Mouse (Mus musculus) myocyte (in vitro differentiated cells): ENCODE measurements around the gene Cdc25b. TPM values are rescaled to one million over a fixed set of nuclear protein-coding genes. Genes with fewer than 3 reads are reported as not detected.

ENCODE experiments used
- H3K27me3 ChIP-seq: one replicate; pipeline ENCODE4 v1.6.1; 2011; ENCODE audit not compliant: control insufficient read depth, insufficient read depth, insufficient read length
- H3K36me3 ChIP-seq: one replicate; pipeline ENCODE4 v1.6.1; 2011; ENCODE audit not compliant: control insufficient read depth, insufficient read depth
- H3K4me2 ChIP-seq: one replicate; pipeline ENCODE4 v1.6.1; 2011; ENCODE audit warnings: low read depth, control low read depth
- H3K4me3 ChIP-seq: one replicate; pipeline ENCODE4 v1.5.1; 2011; ENCODE audit warnings: mild to moderate bottlenecking, control low read depth, moderate library complexity
- H3K79me2 ChIP-seq: one replicate; pipeline ENCODE4 v1.6.1; 2011; ENCODE audit not compliant: control insufficient read depth, insufficient read depth
- H3ac ChIP-seq: one replicate; pipeline ENCODE4 v1.6.1; 2011; ENCODE audit not compliant: control insufficient read depth, insufficient read length
- CEBPB ChIP-seq: IDR thresholded peaks from 2 replicates; pipeline ENCODE4 v1.6.1; 2011; ENCODE audit warnings: mild to moderate bottlenecking, moderate library complexity; ENCODE audit not compliant: poor library complexity, insufficient read depth, severe bottlenecking
- E2F4 ChIP-seq: IDR thresholded peaks from one replicate; pipeline ENCODE4 v1.6.1; 2011; ENCODE audit warnings: mild to moderate bottlenecking, control low read depth, moderate library complexity; ENCODE audit not compliant: insufficient read depth
- MAX ChIP-seq: IDR thresholded peaks from one replicate; pipeline ENCODE4 v1.6.1; 2011; ENCODE audit warnings: low read depth, mild to moderate bottlenecking, control low read depth
- MYOD1 ChIP-seq, 3 experiments: IDR thresholded peaks; one replicate each; pipeline ENCODE4 v1.6.1; 2011; ENCODE audit warnings: control low read depth in 2 of 3, low read depth in 2 of 3, mild to moderate bottlenecking in 2 of 3, moderate library complexity in 1 of 3; ENCODE audit not compliant: insufficient read length in 2 of 3, control insufficient read depth in 1 of 3
- MYOG ChIP-seq, 3 experiments: IDR thresholded peaks; one replicate each; pipeline ENCODE4 v1.6.1; 2011; ENCODE audit warnings: control low read depth in 2 of 3, low read depth in 2 of 3, mild to moderate bottlenecking in 2 of 3; ENCODE audit not compliant: insufficient read length in 2 of 3, control insufficient read depth in 1 of 3, insufficient read depth in 1 of 3
- POLR2A ChIP-seq: IDR thresholded peaks from one replicate; pipeline ENCODE4 v1.6.1; 2011; ENCODE audit warnings: low read depth, mild to moderate bottlenecking, control low read depth, moderate library complexity; ENCODE audit not compliant: insufficient read length
- POLR2AphosphoS2 ChIP-seq: IDR thresholded peaks from one replicate; pipeline ENCODE4 v1.6.1; 2011; ENCODE audit warnings: low read depth, control low read depth; ENCODE audit not compliant: insufficient read length
- REST ChIP-seq: IDR thresholded peaks from one replicate; pipeline ENCODE4 v1.6.1; 2011; ENCODE audit warnings: mild to moderate bottlenecking, control low read depth, moderate library complexity; ENCODE audit not compliant: insufficient read depth, insufficient read length
- SRF ChIP-seq: IDR thresholded peaks from one replicate; pipeline ENCODE4 v1.6.1; 2011; ENCODE audit warnings: low read depth; ENCODE audit not compliant: control insufficient read depth, insufficient read length
- TCF12 ChIP-seq: IDR thresholded peaks from one replicate; pipeline ENCODE4 v1.6.1; 2011; ENCODE audit warnings: mild to moderate bottlenecking, control low read depth; ENCODE audit not compliant: poor library complexity, insufficient read depth, severe bottlenecking
- TCF3 ChIP-seq: IDR thresholded peaks from one replicate; pipeline ENCODE4 v1.6.1; 2011; ENCODE audit warnings: low read depth, control low read depth; ENCODE audit not compliant: insufficient read length
- USF1 ChIP-seq: IDR thresholded peaks from one replicate; pipeline ENCODE4 v1.6.1; 2011; ENCODE audit warnings: low read depth, mild to moderate bottlenecking, control low read depth, moderate library complexity
- polyA plus RNA-seq: library from polyadenylated mRNA; unstranded; fragments of >200 nt; fragmentation: generic; extraction: Trizol; gene quantifications from one replicate; pipeline ENCODE4 v1.2.1, GENCODE M21; 2012; ENCODE audit warnings: missing spikeins

The Cdc25b gene
- polyA plus RNA-seq, 1 experiment: 58.4 TPM

DNA sequence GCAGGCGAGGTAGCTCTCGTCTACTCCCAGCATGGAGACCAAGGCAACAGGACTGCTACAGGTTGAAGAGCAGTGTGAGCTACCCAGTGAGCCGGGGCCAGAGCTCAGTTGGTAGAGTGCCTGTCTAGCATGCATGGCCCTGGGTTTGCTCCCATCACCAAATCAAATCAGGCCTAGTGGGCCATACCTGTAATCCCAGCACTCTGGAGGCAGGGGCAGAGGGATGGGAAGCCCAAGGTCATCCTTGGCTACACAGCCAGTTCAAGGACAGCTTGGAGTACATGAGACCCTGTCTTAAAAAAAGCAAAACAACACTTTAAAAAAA, 37.5 kb upstream of the Cdc25b start:
- TF ChIP-seq POLR2AphosphoS2: no peak
- TF ChIP-seq SRF: no peak
- TF ChIP-seq MYOD1 (IDR thresholded peaks at IDR 0.05; ENCODE audit: control insufficient read depth in 1 of 3, insufficient read length in 2 of 3, low read depth in 2 of 3): no peak
- Histone ChIP-seq H3K4me2 (no peak overlapping the region), H3K4me3 (no peak overlapping the region), H3K36me3 (peaks cover 37% of the 10 kb centered on the region), H3ac (no peak overlapping the region), H3K27me3 (no peaks in the 10 kb centered on the region), H3K79me2 (no peaks in the 10 kb centered on the region)

DNA sequence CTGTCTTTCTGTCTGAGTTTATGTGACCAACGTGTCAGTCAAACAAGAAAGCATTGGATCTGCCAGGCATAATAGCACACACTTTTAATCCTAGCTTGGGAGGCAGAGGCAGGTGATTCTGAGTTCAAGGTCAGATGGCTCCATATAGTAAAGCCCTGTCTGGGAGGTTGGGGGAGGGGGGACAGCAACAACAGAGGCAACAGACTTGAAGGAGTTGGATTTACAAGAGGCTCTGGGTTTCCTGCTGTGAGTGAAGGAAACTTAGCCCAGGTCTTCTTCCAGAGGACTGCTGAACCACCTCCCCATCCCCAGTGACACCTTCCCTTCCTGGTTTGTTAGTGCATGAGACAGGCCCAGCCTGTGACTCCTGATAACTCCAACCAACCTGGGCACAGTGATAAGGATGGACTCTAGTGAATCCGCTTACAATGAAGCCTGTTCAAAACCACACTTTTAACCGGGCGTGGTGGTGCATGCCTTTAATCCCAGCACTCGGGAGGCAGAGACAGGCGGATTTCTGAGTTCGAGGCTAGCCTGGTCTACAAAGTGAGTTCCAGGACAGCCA, 34.5 kb upstream of the Cdc25b start:
- Histone ChIP-seq H3K4me3 (no peak overlapping the region), H3K4me2 (no peak overlapping the region), H3K36me3 (peaks cover 28% of the 10 kb centered on the region), H3ac (no peak overlapping the region), H3K79me2 (no peaks in the 10 kb centered on the region), H3K27me3 (no peaks in the 10 kb centered on the region)
- TF ChIP-seq TCF3 (no peak), SRF (no peak), USF1 (no peak), MYOG (IDR thresholded peaks at IDR 0.05; ENCODE audit: control insufficient read depth in 1 of 3, insufficient read depth in 1 of 3, insufficient read length in 2 of 3, low read depth in 2 of 3) (no peak), TCF12 (no peak)

DNA sequence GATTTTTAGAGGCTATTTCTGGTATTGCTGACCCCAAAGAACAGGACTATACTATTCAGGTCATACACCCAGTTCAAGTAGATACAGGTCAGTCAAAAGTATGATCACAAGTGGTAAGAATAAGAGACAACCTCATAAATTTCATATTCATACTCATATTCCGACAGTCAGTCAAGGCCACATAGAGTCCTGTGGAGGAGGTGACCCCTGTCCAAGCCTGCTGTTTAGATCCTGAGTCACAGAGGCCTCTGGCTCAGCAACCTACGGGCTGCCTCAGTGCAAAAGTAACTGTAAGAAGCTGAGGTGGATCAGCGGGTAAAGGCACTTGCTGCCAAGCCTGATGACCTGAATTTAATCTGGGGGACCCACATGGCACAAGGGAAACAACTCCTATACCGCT, 32.7 kb upstream of the Cdc25b start:
- H3K4me2 ChIP-seq: no peak overlapping the region
- H3K36me3 ChIP-seq: peaks cover 14% of the 10 kb centered on the region
- H3K4me3 ChIP-seq: no peak overlapping the region
- no peak overlapping the region for H3ac ChIP-seq
- H3K27me3 ChIP-seq: no peaks in the 10 kb centered on the region
- peaks cover 6% of the 10 kb centered on the region for H3K79me2 ChIP-seq
- TF ChIP-seq CEBPB: no peak
- no peak for TF ChIP-seq TCF12
- no peak for TF ChIP-seq REST
- TF ChIP-seq USF1: no peak
- no peak for TF ChIP-seq POLR2AphosphoS2
- TF ChIP-seq POLR2A: no peak
- TF ChIP-seq MAX: no peak
- TF ChIP-seq SRF: no peak
- no peak for TF ChIP-seq MYOD1 (IDR thresholded peaks at IDR 0.05; ENCODE audit: control insufficient read depth in 1 of 3, insufficient read length in 2 of 3, low read depth in 2 of 3)
- no peak for TF ChIP-seq TCF3
- TF ChIP-seq E2F4: no peak
- no peak for TF ChIP-seq MYOG (IDR thresholded peaks at IDR 0.05; ENCODE audit: control insufficient read depth in 1 of 3, insufficient read depth in 1 of 3, insufficient read length in 2 of 3, low read depth in 2 of 3)

DNA sequence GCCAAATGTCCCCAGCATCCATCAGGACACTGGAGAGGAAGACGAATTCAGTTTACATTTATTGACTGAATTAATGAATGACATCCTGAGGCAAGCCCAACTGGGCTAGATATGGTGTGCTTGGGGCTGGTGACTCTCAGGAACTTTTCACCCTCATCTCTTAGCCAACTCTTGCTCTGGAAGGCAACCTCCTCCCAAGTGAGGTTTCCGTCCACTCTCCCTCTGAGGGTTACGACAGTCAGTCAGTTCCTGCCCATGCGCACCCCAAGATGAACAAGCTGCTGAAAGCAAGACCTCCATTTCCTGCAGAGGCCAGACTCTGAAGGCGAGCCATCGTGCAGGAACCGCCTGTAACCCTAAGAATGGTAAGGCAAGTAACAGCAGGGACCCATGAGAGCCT, 29.8 kb upstream of the Cdc25b start:
- Histone ChIP-seq H3K27me3 (no peaks in the 10 kb centered on the region), H3K4me2 (no peak overlapping the region)
- no peak for TF ChIP-seq CEBPB
- no peak for TF ChIP-seq MYOD1 (IDR thresholded peaks at IDR 0.05; ENCODE audit: control insufficient read depth in 1 of 3, insufficient read length in 2 of 3, low read depth in 2 of 3)
- TF ChIP-seq USF1: no peak
- no peak for TF ChIP-seq TCF3
- TF ChIP-seq TCF12: no peak
- TF ChIP-seq SRF: no peak
- no peak for TF ChIP-seq MYOG (IDR thresholded peaks at IDR 0.05; ENCODE audit: control insufficient read depth in 1 of 3, insufficient read depth in 1 of 3, insufficient read length in 2 of 3, low read depth in 2 of 3)
- no peak for TF ChIP-seq REST
- no peak for TF ChIP-seq MAX
- no peak for TF ChIP-seq E2F4
- no peak for TF ChIP-seq POLR2AphosphoS2
- no peak for TF ChIP-seq POLR2A

DNA sequence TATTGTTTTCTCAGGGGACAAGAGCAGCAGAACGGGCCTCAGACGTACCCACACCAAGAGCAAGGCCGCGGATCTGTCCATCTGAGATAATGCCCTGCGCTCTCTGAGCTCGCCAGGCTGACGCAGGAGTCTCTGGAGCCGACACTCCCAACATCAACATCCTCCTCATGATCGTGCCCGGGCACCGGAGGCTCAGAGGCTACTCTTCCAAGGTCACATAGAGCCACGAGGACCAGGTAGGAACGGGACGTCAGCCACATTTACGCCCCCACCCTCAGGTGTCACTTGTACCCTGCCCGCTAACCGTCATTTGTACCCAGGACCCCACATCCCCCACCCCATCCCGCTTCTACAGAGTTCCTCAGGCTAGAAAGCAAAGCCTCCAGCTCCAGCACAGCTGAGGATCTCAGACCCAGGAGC, 27.2 kb upstream of the Cdc25b start:
- TF ChIP-seq CEBPB (no peak), REST (no peak), POLR2AphosphoS2 (no peak), MYOD1 (IDR thresholded peaks at IDR 0.05; ENCODE audit: control insufficient read depth in 1 of 3, insufficient read length in 2 of 3, low read depth in 2 of 3) (no peak), MAX (no peak), TCF3 (no peak), POLR2A (no peak), TCF12 (no peak), E2F4 (no peak), USF1 (no peak), SRF (no peak), MYOG (IDR thresholded peaks at IDR 0.05; ENCODE audit: control insufficient read depth in 1 of 3, insufficient read depth in 1 of 3, insufficient read length in 2 of 3, low read depth in 2 of 3) (no peak)

More for the DNA sequence above, 29.8 kb upstream of the Cdc25b start:
- H3K36me3 ChIP-seq: no peaks in the 10 kb centered on the region
- peaks cover 11% of the 10 kb centered on the region for H3K79me2 ChIP-seq
- no peak overlapping the region for H3K4me3 ChIP-seq
- H3ac ChIP-seq: no peak overlapping the region

More for the DNA sequence above, 27.2 kb upstream of the Cdc25b start:
- Histone ChIP-seq H3K27me3 (no peaks in the 10 kb centered on the region), H3K36me3 (no peaks in the 10 kb centered on the region), H3ac (peak overlapping the region; percentile 20), H3K79me2 (peaks cover 11% of the 10 kb centered on the region), H3K4me3 (peak overlapping the region; percentile 59), H3K4me2 (peak overlapping the region; percentile 75)
